Mouse (Mus musculus) heart, adult 11 months (tissue): ENCODE results near the gene Psph.

Experiments used
- DNase-seq: peaks from one replicate; pipeline ENCODE4 v3.0.0; 2022

Gene Psph

GRCm38 (mm10) chr5:129730344-129730743 is 56.9 kb downstream of the Psph start:
- peak; percentile 98 for DNase-seq

- peak; percentile 95 for DNase-seq
Observed at GRCm38 (mm10) chr5:129729286-129729685, 58.0 kb downstream of the Psph start.

DNA sequence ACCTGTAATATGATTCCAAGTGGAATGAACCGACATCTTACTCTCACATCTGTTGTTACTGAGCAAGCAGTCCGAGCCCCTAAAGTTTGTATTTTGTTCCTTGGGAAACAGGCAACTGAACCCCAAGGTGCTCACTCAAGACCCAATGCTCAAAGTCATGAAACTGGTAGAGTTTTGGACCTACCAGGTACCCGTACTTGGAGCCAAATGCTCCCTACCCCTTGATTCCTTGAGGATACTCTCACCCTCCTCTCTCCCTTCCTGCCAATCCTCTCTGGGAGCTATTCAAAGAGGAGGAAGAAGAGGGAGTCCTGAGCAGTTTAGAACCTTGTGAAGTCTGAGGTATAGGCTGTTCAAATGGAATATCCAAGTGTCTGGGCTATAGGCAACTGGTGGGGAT is 60.5 kb downstream of the Psph start:
- DNase-seq: peak; percentile 88

- DNase-seq: no peak
Observed at GRCm38 (mm10) chr5:129725774-129726392, 61.4 kb downstream of the Psph start.

DNA sequence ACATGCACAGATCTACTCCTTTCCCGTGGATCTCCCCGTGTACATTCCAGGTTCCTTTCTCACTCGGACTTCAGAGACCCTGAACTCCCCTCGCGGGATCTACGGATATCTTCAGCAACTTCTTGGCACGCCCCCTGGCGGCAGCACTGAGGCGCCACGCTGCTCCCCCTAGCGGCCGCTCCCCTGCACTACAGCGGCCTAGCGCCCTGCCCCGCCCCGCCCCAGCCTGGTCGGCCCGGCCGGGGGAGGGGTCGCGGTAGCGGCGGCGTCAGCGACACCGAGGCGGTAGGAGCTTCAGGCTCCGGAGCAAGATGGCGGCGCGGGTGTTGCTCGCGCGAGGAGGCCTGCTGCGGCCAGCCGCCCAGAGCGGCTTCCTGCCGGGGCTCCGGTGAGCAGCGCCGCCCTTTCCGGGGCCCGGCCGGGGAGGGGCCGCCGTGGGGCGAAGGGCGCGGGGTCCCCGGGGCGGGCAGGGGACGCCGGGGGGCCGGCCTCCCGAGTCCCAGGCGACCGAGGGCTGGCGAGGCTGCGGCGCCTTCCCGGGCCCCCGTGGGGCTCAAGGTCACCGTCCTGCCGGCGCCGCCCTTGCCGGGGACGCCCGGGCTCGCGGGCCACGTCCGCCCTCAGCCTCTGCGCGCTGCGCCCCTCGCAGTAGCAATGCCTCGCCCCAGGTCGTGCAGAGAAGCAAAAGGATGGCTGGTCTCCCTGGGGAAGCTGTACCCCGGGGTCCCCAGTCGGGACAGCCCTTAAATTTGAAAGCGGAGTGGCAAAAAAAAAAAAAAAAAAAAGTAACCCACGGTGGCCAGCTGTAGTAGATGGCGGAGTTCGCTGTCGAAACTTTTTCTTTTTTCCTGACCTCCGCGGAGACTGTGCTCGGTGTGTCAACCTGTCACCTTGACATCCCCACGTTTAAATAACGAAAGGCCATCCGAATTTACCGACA is 62.1 kb downstream of the Psph start, which contains the start of gene Nipsnap2:
Gene Nipsnap2 (plus strand): TSS at position 230 of the 940 bp plus-strand sequence.
- DNase-seq: peak; percentile 99

DNA sequence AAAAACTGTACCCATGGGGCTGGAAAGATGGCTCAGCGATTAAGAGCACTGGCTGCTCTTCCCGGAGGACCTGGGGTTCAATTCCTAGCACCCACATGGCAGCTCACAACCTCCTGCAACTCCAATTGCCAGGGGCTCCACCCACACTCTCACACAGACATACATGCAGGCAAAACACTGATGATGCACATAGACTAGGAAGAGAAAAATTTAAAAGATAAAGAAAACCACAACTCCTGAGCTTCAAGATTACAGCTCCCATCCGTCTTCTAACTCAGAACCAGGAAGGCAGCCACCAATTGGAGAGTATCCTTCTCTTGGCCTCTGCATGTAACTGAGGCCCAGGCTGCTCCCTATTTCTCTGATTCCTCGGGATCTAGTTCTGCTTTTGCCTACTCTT is 63.0 kb downstream of the Psph start:
- peak; percentile 90 for DNase-seq

- no peak for DNase-seq
Observed at GRCm38 (mm10) chr5:129720176-129720575, 67.1 kb downstream of the Psph start.

DNA sequence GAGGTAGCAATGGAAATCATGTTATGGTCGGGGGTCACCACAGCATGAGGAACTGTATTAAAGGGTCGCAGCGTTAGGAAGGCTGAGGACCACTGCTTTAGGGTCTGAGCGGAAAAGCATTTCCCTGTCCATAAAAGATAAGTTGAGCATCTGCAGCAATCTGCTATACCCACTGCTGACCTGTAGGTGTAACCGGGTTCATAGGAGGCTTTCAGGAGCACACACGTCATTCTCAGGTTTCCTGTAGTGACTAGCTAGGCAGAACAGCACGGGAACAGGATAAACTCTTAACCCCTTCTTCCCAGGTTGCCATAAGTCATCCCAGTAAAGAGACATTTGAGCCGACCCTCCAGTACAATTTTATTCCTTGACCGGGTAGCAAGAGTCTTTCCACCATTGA is 70.2 kb downstream of the Psph start:
- DNase-seq: no peak
